Mouse (Mus musculus) megakaryocyte, embryonic 14.5 days (primary cell): ENCODE measurements around the gene Gpc6.

Source experiments
- FLI1 ChIP-seq: IDR thresholded peaks from 2 replicates; pipeline ENCODE4 v1.6.1; 2012; ENCODE audit warnings: low read length, inconsistent platforms, mixed read lengths
- GATA1 ChIP-seq: IDR thresholded peaks from 3 replicates; pipeline ENCODE4 v1.6.1; 2012; ENCODE audit warnings: mixed read lengths, low read length, inconsistent platforms, borderline replicate concordance

- TF ChIP-seq GATA1 (no peak), FLI1 (no peak)
Measured at GRCm38 (mm10) chr14:117641853-117642252, 716.7 kb downstream of the Gpc6 start.
